Mouse (Mus musculus): ENCODE measurements around the gene Sgcd.

DNA sequence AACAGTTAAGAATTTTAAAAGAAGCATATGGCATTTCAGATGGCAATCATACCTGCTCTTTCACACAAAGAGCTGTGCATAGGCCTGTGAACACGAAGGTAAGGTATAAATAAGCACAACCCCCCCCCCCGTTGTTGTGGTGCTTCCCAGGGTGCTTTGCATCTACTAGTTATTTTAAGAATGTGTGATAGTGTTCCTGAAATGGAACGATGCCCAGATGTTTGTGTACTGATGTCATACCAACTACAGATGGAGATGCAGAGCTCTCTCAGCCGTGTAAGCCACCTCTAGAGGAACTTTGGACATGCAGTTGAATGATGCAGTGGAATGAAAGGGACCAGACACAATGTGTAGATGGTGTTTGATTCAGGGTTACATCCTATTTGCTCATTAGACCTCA lies 155.5 kb downstream of the Sgcd start:
- TF ChIP-seq TBP (conservative IDR thresholded peaks at IDR 0.05; ENCODE audit: low read depth, low read length) = no peak
- TF ChIP-seq EP300 (IDR thresholded peaks at IDR 0.05; ENCODE audit: low read length) = no peak
- TF ChIP-seq MYC (IDR thresholded peaks at IDR 0.05; ENCODE audit: low read depth, low read length) = no peak
- TF ChIP-seq MEF2A (IDR thresholded peaks at IDR 0.05; ENCODE audit: borderline replicate concordance, low read depth, low read length) = no peak
- no peak for TF ChIP-seq CHD2 (IDR thresholded peaks at IDR 0.05; ENCODE audit: low read length)
- TF ChIP-seq POLR2A (IDR thresholded peaks at IDR 0.05; ENCODE audit: low read depth, low read length) = no peak
- no peak for TF ChIP-seq CTCF (conservative IDR thresholded peaks at IDR 0.05 in 1 of 2, IDR thresholded peaks at IDR 0.05 in 1 of 2; ENCODE audit: low read depth in 2 of 2, low read length in 2 of 2)
